Mouse (Mus musculus) limb, embryonic 11.5 days (tissue): ENCODE data around the gene Tas2r140. TPM values are rescaled to one million over a fixed set of nuclear protein-coding genes. Genes with fewer than 3 reads are reported as not detected.

Experiments used
- ATAC-seq: fragments of 200-750 bp; cut with Nextera tagmentation; 2 replicates; pipeline ENCODE4 v1.8.0; 2017; ENCODE audit warnings: low read depth; ENCODE audit not compliant: insufficient number of reproducible peaks, low FRiP score, low TSS enrichment
- DNase-seq: peaks from one replicate; pipeline ENCODE4 v3.0.0-alpha.2; 2015; ENCODE audit warnings: low spot score
- H3K27ac ChIP-seq: fragments of 300-500 bp; sonication (generic); replicated peaks from 2 replicates; pipeline ENCODE4 v1.5.1; 2014; ENCODE audit warnings: low read depth, mild to moderate bottlenecking, low read length
- H3K27me3 ChIP-seq: fragments of 300-500 bp; sonication (generic); 2 replicates; pipeline ENCODE4 v1.6.1; 2014; ENCODE audit warnings: mild to moderate bottlenecking, low read length, mixed read lengths; ENCODE audit not compliant: control insufficient read depth, insufficient read depth
- H3K36me3 ChIP-seq: fragments of 300-500 bp; sonication (generic); 2 replicates; pipeline ENCODE4 v1.6.1; 2014; ENCODE audit warnings: mild to moderate bottlenecking, low read length, moderate library complexity, mixed read lengths; ENCODE audit not compliant: control insufficient read depth, insufficient read depth
- H3K4me1 ChIP-seq: fragments of 300-500 bp; sonication (generic); 2 replicates; pipeline ENCODE4 v1.6.1; 2014; ENCODE audit warnings: low read length, mixed read lengths; ENCODE audit not compliant: control insufficient read depth, insufficient read depth
- H3K4me2 ChIP-seq: fragments of 300-500 bp; sonication (generic); 2 replicates; pipeline ENCODE4 v1.6.1; 2014; ENCODE audit warnings: low read depth, mild to moderate bottlenecking, moderate library complexity; ENCODE audit not compliant: severe bottlenecking
- H3K4me3 ChIP-seq: fragments of 300-500 bp; sonication (generic); 2 replicates; pipeline ENCODE4 v1.5.1; 2014; ENCODE audit warnings: low read depth, low read length
- H3K9ac ChIP-seq: fragments of 300-500 bp; sonication (generic); 2 replicates; pipeline ENCODE4 v1.6.1; 2014; ENCODE audit warnings: mild to moderate bottlenecking, low read length
- H3K9me3 ChIP-seq: fragments of 300-500 bp; sonication (generic); 2 replicates; pipeline ENCODE4 v1.6.1; 2016; ENCODE audit warnings: low read length; ENCODE audit not compliant: control insufficient read depth
- WGBS: fragments of 180-500 bp; shearing (Covaris S2); extraction: QIAGEN DNeasy Blood & Tissue Kit; methylation state at CpG from one replicate; pipeline ENCODE4 v1.1.7; 2014; 5-methylcytosine and 5-hydroxymethylcytosine counted together
- polyA plus RNA-seq: library from polyadenylated mRNA; unstranded; fragments of >200 nt; fragmentation: Nextera tagmentation; extraction: Ambion mirVana; gene quantifications from 2 replicates; pipeline ENCODE4 v1.2.1, GENCODE M21; 2014

The Tas2r140 gene
- polyA plus RNA-seq, result not detected in 2 replicates

DNA sequence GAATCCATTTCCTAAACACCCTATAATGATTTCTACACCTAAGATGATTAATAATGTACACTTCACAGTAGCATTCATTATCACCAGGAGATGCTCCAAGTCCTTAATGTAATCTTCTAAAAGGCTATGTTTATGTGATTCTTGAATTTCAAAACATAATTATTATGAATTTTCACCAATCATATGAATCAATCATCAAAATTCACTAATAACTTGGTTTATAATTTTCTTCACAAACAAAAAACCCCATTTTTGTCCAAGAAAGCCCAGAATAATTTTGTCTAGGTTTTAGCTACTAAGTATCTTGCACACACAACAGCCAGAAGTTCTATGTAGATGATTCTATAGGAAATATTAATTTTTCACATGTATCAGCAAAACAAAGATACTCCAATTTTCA is at the start of gene Tas2r140:
Gene Tas2r140, minus strand, starts transcription at position 101 of the 400 bp plus-strand sequence.
- no peak within 1 kb of the TSS for H3K27ac ChIP-seq
- no peak for ATAC-seq
- no peaks in the 10 kb centered on the region for H3K9me3 ChIP-seq
- no peak for DNase-seq
- H3K4me1 ChIP-seq, result no peaks in the 10 kb centered on the region
- H3K4me3 ChIP-seq, result no peak within 1 kb of the TSS
- no peaks in the 10 kb centered on the region for H3K36me3 ChIP-seq
- no peak within 1 kb of the TSS for H3K4me2 ChIP-seq
- H3K27me3 ChIP-seq, result no peaks in the 10 kb centered on the region
- no peak within 1 kb of the TSS for H3K9ac ChIP-seq

- Histone ChIP-seq H3K27ac (peak within 1 kb of the TSS; percentile 96), H3K27me3 (no peaks in the 10 kb centered on the region), H3K36me3 (no peaks in the 10 kb centered on the region), H3K4me1 (no peaks in the 10 kb centered on the region), H3K9ac (peak within 1 kb of the TSS; percentile 95), H3K9me3 (no peaks in the 10 kb centered on the region), H3K4me2 (peak within 1 kb of the TSS; percentile 52), H3K4me3 (peak within 1 kb of the TSS; percentile 78)
- DNase-seq (no peak), ATAC-seq (no peak)
Observed at GRCm38 (mm10) chr6:133104609-133104921, 48.9 kb upstream of the Tas2r140 start, which contains the start of gene Smim10l1. Smim10l1 (plus strand) TSS chr6:133104909.

- H3K4me2 ChIP-seq, result no peak overlapping the region
- no peak for ATAC-seq
- H3K36me3 ChIP-seq, result no peaks in the 10 kb centered on the region
- no peak overlapping the region for H3K27ac ChIP-seq
- WGBS, result 46% methylated on average over 1 of the region's 1 CpGs
- no peaks in the 10 kb centered on the region for H3K9me3 ChIP-seq
- H3K4me1 ChIP-seq, result no peaks in the 10 kb centered on the region
- DNase-seq, result no peak
- H3K4me3 ChIP-seq, result no peak overlapping the region
- H3K9ac ChIP-seq, result no peak overlapping the region
- no peaks in the 10 kb centered on the region for H3K27me3 ChIP-seq
Observed at GRCm38 (mm10) chr6:133102430-133102829, 46.8 kb upstream of the Tas2r140 start.

DNA sequence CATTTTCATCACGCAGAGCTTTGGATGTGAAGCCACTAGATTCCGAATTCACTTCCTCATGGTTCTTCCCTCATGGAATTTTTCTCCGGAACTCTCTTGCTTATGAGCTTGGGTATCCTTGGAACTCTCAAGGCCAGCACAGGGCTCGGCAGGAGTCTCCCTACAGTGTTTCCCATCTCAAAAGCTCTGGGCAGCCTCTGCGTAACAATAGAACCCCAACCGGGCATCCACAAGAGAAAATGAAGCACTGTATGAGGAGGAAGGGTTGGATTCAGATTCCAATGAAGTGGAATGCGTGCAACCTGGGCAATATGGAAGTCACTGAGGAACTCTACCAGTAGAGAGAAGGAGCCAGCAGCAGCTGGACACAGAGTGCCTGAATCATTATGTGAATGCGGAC is 36.6 kb upstream of the Tas2r140 start:
- H3K4me2 ChIP-seq, result no peak overlapping the region
- ATAC-seq (no peak), DNase-seq (no peak)
- no peaks in the 10 kb centered on the region for H3K36me3 ChIP-seq
- H3K4me3 ChIP-seq, result no peak overlapping the region
- no peaks in the 10 kb centered on the region for H3K9me3 ChIP-seq
- no peak overlapping the region for H3K27ac ChIP-seq
- H3K27me3 ChIP-seq, result no peaks in the 10 kb centered on the region
- WGBS, result 86% methylated on average over 8 of the region's 8 CpGs
- no peak overlapping the region for H3K9ac ChIP-seq
- H3K4me1 ChIP-seq, result no peaks in the 10 kb centered on the region

GRCm38 (mm10) chr6:133037001-133037400 is 18.6 kb downstream of the Tas2r140 start, which contains the start of gene Tas2r103:
Tas2r103 (minus strand) TSS chr6:133037101.
- 78% methylated on average over 2 of the region's 2 CpGs for WGBS
- no peak within 1 kb of the TSS for H3K9ac ChIP-seq
- DNase-seq (no peak), ATAC-seq (no peak)
- H3K9me3 ChIP-seq, result no peaks in the 10 kb centered on the region
- H3K4me1 ChIP-seq, result no peaks in the 10 kb centered on the region
- H3K27ac ChIP-seq, result no peak within 1 kb of the TSS
- no peak within 1 kb of the TSS for H3K4me2 ChIP-seq
- H3K36me3 ChIP-seq, result no peaks in the 10 kb centered on the region
- no peak within 1 kb of the TSS for H3K4me3 ChIP-seq
- H3K27me3 ChIP-seq, result no peaks in the 10 kb centered on the region

Other genes starting within 250 kb of the Tas2r140 start
- not detected in 2 replicates for gene Tas2r123, start 208.7 kb downstream of the Tas2r140 start, polyA plus RNA-seq
- gene Tas2r116, start 200.4 kb downstream of the Tas2r140 start, polyA plus RNA-seq, result not detected in 2 replicates
- gene Tas2r110, start 187.8 kb downstream of the Tas2r140 start, polyA plus RNA-seq, result not detected in 2 replicates
- not detected in 2 replicates for gene Tas2r113, start 162.8 kb downstream of the Tas2r140 start, polyA plus RNA-seq
- not detected in 2 replicates for gene Tas2r125, start 146.2 kb downstream of the Tas2r140 start, polyA plus RNA-seq
- not detected in 2 replicates for gene Tas2r129, start 104.7 kb downstream of the Tas2r140 start, polyA plus RNA-seq
- gene Tas2r131, start 97.9 kb downstream of the Tas2r140 start, polyA plus RNA-seq, result not detected in 2 replicates
- not detected in 2 replicates for gene Tas2r109, start 74.9 kb downstream of the Tas2r140 start, polyA plus RNA-seq
- not detected in 2 replicates for gene Tas2r103, start 18.7 kb downstream of the Tas2r140 start, polyA plus RNA-seq
- 68.2 and 70.8 TPM in 2 replicates for gene Smim10l1, start 49.1 kb upstream of the Tas2r140 start, polyA plus RNA-seq
- gene 5530400C23Rik, start 236.4 kb upstream of the Tas2r140 start, polyA plus RNA-seq, result not detected in 2 replicates